Mouse (Mus musculus) megakaryocyte-erythroid progenitor cell, adult 5-6 weeks (primary cell): ENCODE data around the gene Vps45. TPM values are rescaled to one million over a fixed set of nuclear protein-coding genes. Genes with fewer than 3 reads are reported as not detected.
"Not testable (repeated sequence)": the region's sequence is repeated elsewhere in the genome, so short reads cannot be mapped to it uniquely, and the experiment has no call there.

ENCODE experiments used
- ATAC-seq: replicated peaks from 2 replicates; pipeline ENCODE4 v1.8.0; 2016; ENCODE audit warnings: mild to moderate bottlenecking, inconsistent platforms; ENCODE audit not compliant: severe bottlenecking, poor library complexity, low FRiP score, low TSS enrichment
- total RNA-seq, 2 experiments: library from RNA; stranded (forward) in 1 of 2; stranded (reverse) in 1 of 2; fragments of 200-1000, 215-1000 nt in 1 of 2; fragments of >200 nt in 1 of 2; fragmentation: Nextera tagmentation in 1 of 2; gene quantifications; 2 replicates each; pipeline ENCODE4 v1.2.3; 2014 to 2017

Vps45 gene
- total RNA-seq, 2 experiments from 2014 or later = 13.4 to 38.8 TPM

- ATAC-seq = peak; percentile 51; the same call in 1 of the 2 replicates
Measured at GRCm38 (mm10) chr3:96081650-96082049, 23.4 kb upstream of the Vps45 start.

- peak; percentile 88 for ATAC-seq
Measured at GRCm38 (mm10) chr3:96081006-96081405, 22.7 kb upstream of the Vps45 start.

- no peak for ATAC-seq
Measured at GRCm38 (mm10) chr3:96078711-96079110, 20.4 kb upstream of the Vps45 start.

- ATAC-seq = no peak
Measured at GRCm38 (mm10) chr3:96078066-96078465, 19.8 kb upstream of the Vps45 start.

GRCm38 (mm10) chr3:96072921-96073486 lies 14.7 kb upstream of the Vps45 start:
- no peak for ATAC-seq

DNA sequence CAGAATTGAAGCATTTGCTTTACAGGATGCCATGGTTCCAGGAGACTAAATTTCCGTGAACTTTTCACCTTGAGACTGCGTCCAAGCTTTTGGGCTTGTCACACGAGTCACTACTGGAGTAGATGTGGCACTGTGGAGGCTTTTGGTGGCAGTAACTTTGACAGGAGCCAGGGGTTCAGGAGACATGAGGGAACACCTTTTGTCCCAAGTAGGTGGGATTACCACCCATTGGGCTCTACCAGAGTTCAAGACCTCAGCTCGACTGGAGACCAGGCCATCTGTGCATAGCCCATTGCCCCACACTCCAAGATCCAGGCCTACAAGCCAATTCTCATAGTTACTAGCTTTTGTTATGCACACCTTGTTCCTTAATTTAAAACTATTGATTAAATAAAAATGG lies 12.0 kb upstream of the Vps45 start:
- no peak for ATAC-seq

DNA sequence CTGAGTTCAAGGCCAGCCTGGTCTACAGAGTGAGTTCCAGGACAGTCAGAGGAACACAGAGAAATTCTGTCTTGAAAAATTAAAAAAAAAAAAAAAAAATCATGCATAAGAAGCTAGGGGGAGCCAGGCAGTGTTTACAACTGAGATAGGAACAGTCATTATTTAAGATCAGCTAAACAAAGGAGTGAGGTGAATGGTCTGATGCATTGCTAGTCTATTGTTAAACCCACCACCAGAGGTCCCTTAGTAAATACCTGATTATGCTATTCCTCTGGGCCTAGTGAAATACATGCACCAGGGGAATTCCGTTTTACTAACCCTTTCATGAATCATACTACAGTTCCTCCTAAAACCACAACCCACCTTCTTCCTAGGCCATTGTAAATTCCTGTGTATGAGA lies 11.3 kb upstream of the Vps45 start:
- ATAC-seq = no peak

- no peak for ATAC-seq
Measured at GRCm38 (mm10) chr3:96069046-96069445, 10.8 kb upstream of the Vps45 start.

DNA sequence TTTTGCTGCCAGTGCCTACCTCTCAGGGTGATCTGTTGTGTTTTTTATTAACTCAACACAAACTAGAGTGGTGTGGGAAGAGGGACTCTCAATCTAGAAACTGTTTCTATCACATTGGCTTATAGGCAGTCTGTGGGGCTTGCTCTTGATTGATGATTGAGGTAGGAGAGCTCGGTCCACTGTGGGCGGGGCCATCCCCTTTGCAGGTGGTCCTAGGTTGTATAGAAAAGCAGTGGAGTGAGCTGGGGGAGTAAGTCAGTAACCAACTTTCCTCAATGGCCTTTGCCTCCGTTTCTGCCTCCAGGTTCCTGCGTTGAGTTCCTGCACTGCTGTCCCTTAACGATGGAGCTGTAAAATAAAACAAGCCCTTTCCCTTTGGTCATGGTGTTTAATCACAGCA lies 8.5 kb upstream of the Vps45 start:
- ATAC-seq = no peak

- 0 out of 2 replicates have a peak, but pooled peaks have one; percentile 52 for ATAC-seq
Measured at GRCm38 (mm10) chr3:96065754-96066375, 7.6 kb upstream of the Vps45 start.

DNA sequence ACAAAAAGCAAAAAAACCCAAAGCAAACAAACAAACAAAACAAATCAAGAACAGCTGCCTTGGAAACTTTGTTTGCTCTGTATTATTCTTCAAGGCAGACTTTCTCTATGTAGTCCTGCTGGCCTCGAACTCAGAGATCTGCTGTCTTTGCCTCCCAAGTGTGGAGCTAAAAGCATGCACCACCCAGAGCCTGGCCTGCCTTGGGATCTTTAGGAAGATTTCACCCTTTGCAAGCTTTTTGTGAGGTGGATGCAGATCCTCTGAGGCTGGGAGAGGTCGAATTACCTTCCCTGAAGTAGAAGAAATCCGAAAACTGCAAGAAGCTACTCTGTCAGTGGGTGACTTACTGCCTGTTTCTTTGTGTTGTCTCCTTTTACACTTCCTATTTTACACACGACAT lies 6.9 kb upstream of the Vps45 start:
- ATAC-seq = no peak

- ATAC-seq = no peak
Measured at GRCm38 (mm10) chr3:96064217-96064616, 6.0 kb upstream of the Vps45 start.

- ATAC-seq = no peak
Measured at GRCm38 (mm10) chr3:96063299-96063698, 5.0 kb upstream of the Vps45 start.

DNA sequence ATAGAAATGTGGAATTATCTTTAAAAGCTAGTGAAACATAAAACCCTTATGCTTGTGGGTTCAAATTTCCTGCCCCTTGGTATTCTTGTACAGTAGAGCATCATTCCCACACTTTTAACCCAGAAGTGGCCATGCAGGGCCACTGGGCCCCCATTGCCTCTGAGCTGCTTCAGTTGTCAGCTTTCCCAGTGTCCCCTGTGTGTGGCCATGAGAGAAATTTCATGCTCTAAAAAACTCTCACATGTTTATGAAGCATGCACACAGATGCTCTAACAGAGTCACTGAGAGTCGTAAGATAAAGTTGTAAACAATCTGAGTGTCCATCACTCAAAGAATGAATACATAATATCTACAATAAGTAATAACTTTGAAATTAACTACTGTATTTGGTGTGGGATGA lies 1.9 kb upstream of the Vps45 start:
- no peak for ATAC-seq

GRCm38 (mm10) chr3:96057747-96058204 lies 490 bp downstream of the Vps45 start:
- ATAC-seq = peak; percentile 95

DNA sequence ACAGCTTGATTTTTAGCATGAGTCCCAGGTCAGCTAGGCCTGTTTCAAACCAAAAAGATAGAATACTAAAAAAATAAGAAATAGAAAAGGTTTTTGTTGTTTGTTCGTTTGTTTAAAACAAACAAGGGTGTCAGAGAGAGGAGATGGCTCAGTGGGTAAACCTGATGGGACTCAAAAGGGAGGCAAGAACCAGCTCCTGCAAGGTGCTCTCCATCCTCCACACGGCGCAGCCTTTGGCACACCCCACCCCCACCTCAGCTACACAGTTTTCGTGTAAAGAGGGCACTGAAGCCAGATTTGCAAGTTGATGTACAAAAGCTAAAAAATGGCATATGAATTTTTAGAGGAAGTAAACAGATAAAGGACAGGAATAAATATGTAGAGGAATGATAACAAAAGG lies 2.2 kb downstream of the Vps45 start:
- ATAC-seq = no peak

DNA sequence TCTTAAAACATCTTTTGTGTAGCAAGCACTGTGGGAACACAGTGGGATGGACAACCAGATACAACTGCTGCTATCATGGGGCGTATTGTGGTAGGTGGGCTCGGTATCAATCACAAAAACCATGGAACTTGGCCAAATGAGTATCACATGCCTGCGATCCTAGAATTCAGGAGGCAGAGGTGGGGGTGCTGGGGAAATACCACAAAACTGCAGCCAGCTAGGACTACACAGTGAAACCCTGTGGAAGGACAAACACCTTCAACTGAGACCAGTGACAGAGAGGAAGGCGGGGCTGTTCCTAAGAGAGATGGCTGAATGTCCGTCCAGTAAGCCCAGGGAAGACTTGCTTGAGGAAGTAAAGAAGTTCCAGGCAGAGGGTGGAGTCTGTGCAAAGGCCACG lies 3.0 kb downstream of the Vps45 start:
- no peak for ATAC-seq

DNA sequence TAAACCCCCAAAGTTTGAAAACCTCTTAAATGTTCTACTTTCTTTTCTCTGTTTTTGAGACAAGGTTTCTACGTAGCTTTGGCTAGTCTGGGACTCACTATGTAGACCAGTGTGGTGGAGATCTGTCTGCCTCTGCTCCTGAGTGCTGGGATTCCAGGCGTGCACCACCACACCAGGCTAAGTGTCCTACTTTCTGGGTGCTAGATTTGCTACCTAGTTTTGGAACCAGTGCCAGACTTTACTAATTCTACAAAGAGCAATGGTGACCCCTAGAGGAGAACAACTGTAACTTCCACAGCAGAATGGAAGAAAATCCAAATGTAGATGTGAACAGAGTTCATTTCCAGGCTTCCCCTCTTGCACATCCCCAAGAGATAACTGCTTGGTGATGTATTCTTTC lies 6.4 kb downstream of the Vps45 start:
- peak; percentile 63 for ATAC-seq

DNA sequence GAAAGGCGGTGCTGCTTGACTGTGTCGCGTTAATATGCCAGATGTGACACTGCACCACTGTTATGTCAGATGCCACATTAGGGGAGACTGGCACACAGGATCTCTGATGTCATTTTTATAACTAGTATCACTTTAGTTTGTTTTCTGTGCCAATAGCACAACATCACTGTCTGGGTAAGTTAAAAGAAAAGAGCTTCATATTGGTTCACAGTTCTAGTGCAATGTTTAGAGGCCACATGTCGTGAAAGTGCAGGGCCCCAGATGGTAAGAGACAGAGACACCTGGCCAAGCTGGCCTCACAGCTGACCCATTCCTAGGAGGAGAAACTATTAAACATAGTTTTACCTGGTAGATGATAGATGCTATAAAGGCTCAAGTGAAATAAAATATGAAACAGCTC lies 7.1 kb downstream of the Vps45 start:
- ATAC-seq = no peak

GRCm38 (mm10) chr3:96050779-96051178 lies 7.5 kb downstream of the Vps45 start:
- ATAC-seq = no peak

GRCm38 (mm10) chr3:96044559-96044958 lies 13.7 kb downstream of the Vps45 start:
- ATAC-seq = not testable (repeated sequence)
